ENCODE assay signal across 22 mouse cellular contexts in the genomic region with DNA sequence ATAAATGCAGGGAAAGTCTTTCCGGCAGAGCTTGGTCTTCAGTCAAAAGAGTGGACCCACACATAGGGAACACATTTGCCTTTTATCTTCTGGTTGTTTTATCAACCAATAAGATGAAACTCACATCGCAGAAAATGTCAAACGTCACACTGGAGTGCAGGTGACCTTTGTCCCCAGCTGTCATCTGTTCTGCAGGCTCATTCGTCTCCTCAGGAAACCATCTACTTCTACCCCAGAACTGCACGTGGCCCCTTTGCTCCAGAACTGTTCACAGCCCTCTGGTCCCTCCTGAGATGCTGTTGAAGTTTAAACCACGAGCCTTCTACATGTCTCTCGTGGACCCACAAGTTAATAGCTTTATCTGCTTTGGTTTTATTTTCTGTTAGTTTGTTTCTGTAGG.
"Had no signal": no experiment of that assay in that cellular context is flagged by ENCODE, and none has a peak within 500 bp of the region (broad histone marks: within the 10 kb centered on the region; RNA-seq: fewer than 3 reads in every experiment).

No protein-coding gene starts in this region.

- H3K36me3 ChIP-seq: limb, embryonic 12.5 days; limb, embryonic 15.5 days; midbrain, embryonic 12.5 days; midbrain, embryonic 15.5 days; neural tube, embryonic 12.5 days; neural tube, embryonic 15.5 days had no signal

- H3K27me3 ChIP-seq: limb, embryonic 15.5 days; midbrain, embryonic 12.5 days; midbrain, embryonic 15.5 days; neural tube, embryonic 12.5 days; neural tube, embryonic 15.5 days had no signal

- H3K4me3 ChIP-seq: limb, embryonic 12.5 days; limb, embryonic 15.5 days; midbrain, embryonic 12.5 days; midbrain, embryonic 15.5 days; neural tube, embryonic 12.5 days; neural tube, embryonic 15.5 days had no signal

- H3K27ac ChIP-seq: limb, embryonic 15.5 days; liver, embryonic 14.5 days; macrophage; midbrain, embryonic 12.5 days; midbrain, embryonic 15.5 days; neural tube, embryonic 12.5 days; neural tube, embryonic 15.5 days; stomach, postnatal 0 days had no signal

- H3K9me3 ChIP-seq: limb, embryonic 12.5 days; limb, embryonic 15.5 days; midbrain, embryonic 12.5 days; midbrain, embryonic 15.5 days; neural tube, embryonic 12.5 days; neural tube, embryonic 15.5 days had no signal

- H3K4me2 ChIP-seq: limb, embryonic 15.5 days; liver, embryonic 11.5 days; lung, embryonic 14.5 days; midbrain, embryonic 12.5 days; midbrain, embryonic 15.5 days; neural tube, embryonic 12.5 days; neural tube, embryonic 15.5 days had no signal

- ATAC-seq: liver, postnatal 0 days; lung, postnatal 0 days; midbrain, embryonic 15.5 days had no signal

- DNase-seq: kidney, adult 9 months; kidney, postnatal 36 days; left cerebral cortex, postnatal 4 days; liver, postnatal 0 days; lung, embryonic 14.5 days; right cerebral cortex, adult 18-20 months; right cerebral cortex, postnatal 14 days; right cerebral cortex, postnatal 4 days; thymus, adult 2 months; thymus, postnatal 14 days; thymus, postnatal 4 days had no signal

- H3K9ac ChIP-seq: limb, embryonic 12.5 days; limb, embryonic 15.5 days; liver, embryonic 14.5 days; liver, postnatal 0 days; lung, embryonic 14.5 days; midbrain, embryonic 12.5 days; midbrain, embryonic 15.5 days; neural tube, embryonic 12.5 days; neural tube, embryonic 15.5 days had no signal
